Mouse (Mus musculus): ENCODE results near the gene Tomm40l. TPM values are rescaled to one million over a fixed set of nuclear protein-coding genes. Genes with fewer than 3 reads are reported as not detected.

The Tomm40l gene
- polyA plus RNA-seq, 1 experiment from 2014 or later: 19.3 TPM

Other genes starting within 250 kb of the Tomm40l start
- 2.5 and 3.0 TPM in 2 replicates for gene Fcgr2b, start 246.0 kb downstream of the Tomm40l start, polyA plus RNA-seq (2015; fragmentation: Nextera tagmentation; extraction: Ambion mirVana)
- gene Fcgr4, start 203.6 kb downstream of the Tomm40l start, polyA plus RNA-seq (2015; fragmentation: Nextera tagmentation; extraction: Ambion mirVana): 2.0 and 2.4 TPM in 2 replicates
- 17.9 and 23.1 TPM in 2 replicates for gene Fcgr3, start 157.6 kb downstream of the Tomm40l start, polyA plus RNA-seq (2015; fragmentation: Nextera tagmentation; extraction: Ambion mirVana)
- 1.8 and 2.5 TPM in 2 replicates for gene Cfap126, start 108.6 kb downstream of the Tomm40l start, polyA plus RNA-seq (2015; fragmentation: Nextera tagmentation; extraction: Ambion mirVana)
- gene Sdhc, start 71.9 kb downstream of the Tomm40l start, polyA plus RNA-seq (2015; fragmentation: Nextera tagmentation; extraction: Ambion mirVana): 140 and 164 TPM in 2 replicates
- gene Mpz, start 71.8 kb downstream of the Tomm40l start, polyA plus RNA-seq (2015; fragmentation: Nextera tagmentation; extraction: Ambion mirVana): 0.14 TPM in 1 of 2 replicates, not detected in the other
- gene Pcp4l1, start 26.2 kb downstream of the Tomm40l start, polyA plus RNA-seq (2015; fragmentation: Nextera tagmentation; extraction: Ambion mirVana): 1.5 and 1.8 TPM in 2 replicates
- 0.39 and 0.52 TPM in 2 replicates for gene Nr1i3, start 8.5 kb downstream of the Tomm40l start, polyA plus RNA-seq (2015; fragmentation: Nextera tagmentation; extraction: Ambion mirVana)
- 3,578 and 3,897 TPM in 2 replicates for gene Apoa2, start 2.5 kb upstream of the Tomm40l start, polyA plus RNA-seq (2015; fragmentation: Nextera tagmentation; extraction: Ambion mirVana)
- 68.2 and 69.6 TPM in 2 replicates for gene Fcer1g, start 11.9 kb upstream of the Tomm40l start, polyA plus RNA-seq (2015; fragmentation: Nextera tagmentation; extraction: Ambion mirVana)
- gene Adamts4, start 27.9 kb upstream of the Tomm40l start, polyA plus RNA-seq (2015; fragmentation: Nextera tagmentation; extraction: Ambion mirVana): 0.43 and 0.46 TPM in 2 replicates
- gene Ndufs2, start 28.9 kb upstream of the Tomm40l start, polyA plus RNA-seq (2015; fragmentation: Nextera tagmentation; extraction: Ambion mirVana): 152 and 167 TPM in 2 replicates
- 24.9 and 26.5 TPM in 2 replicates for gene B4galt3, start 47.8 kb upstream of the Tomm40l start, polyA plus RNA-seq (2015; fragmentation: Nextera tagmentation; extraction: Ambion mirVana)
- 174 and 175 TPM in 2 replicates for gene Ppox, start 58.7 kb upstream of the Tomm40l start, polyA plus RNA-seq (2015; fragmentation: Nextera tagmentation; extraction: Ambion mirVana)
- gene Usp21, start 65.5 kb upstream of the Tomm40l start, polyA plus RNA-seq (2015; fragmentation: Nextera tagmentation; extraction: Ambion mirVana): 25.8 and 26.7 TPM in 2 replicates
- gene Ufc1, start 72.5 kb upstream of the Tomm40l start, polyA plus RNA-seq (2015; fragmentation: Nextera tagmentation; extraction: Ambion mirVana): 53.3 and 57.1 TPM in 2 replicates
- 20.3 and 22.7 TPM in 2 replicates for gene Dedd, start 106.6 kb upstream of the Tomm40l start, polyA plus RNA-seq (2015; fragmentation: Nextera tagmentation; extraction: Ambion mirVana)
- 24.1 and 29.1 TPM in 2 replicates for gene Nit1, start 123.1 kb upstream of the Tomm40l start, polyA plus RNA-seq (2015; fragmentation: Nextera tagmentation; extraction: Ambion mirVana)
- 60.9 and 66.8 TPM in 2 replicates for gene Pfdn2, start 123.2 kb upstream of the Tomm40l start, polyA plus RNA-seq (2015; fragmentation: Nextera tagmentation; extraction: Ambion mirVana)
- 0.13 and 0.18 TPM in 2 replicates for gene Klhdc9, start 138.3 kb upstream of the Tomm40l start, polyA plus RNA-seq (2015; fragmentation: Nextera tagmentation; extraction: Ambion mirVana)
- gene Nectin4, start 147.6 kb upstream of the Tomm40l start, polyA plus RNA-seq (2015; fragmentation: Nextera tagmentation; extraction: Ambion mirVana): 0.08 and 0.14 TPM in 2 replicates
- gene Arhgap30, start 166.4 kb upstream of the Tomm40l start, polyA plus RNA-seq (2015; fragmentation: Nextera tagmentation; extraction: Ambion mirVana): 3.3 and 3.8 TPM in 2 replicates
- gene Usf1, start 188.8 kb upstream of the Tomm40l start, polyA plus RNA-seq (2015; fragmentation: Nextera tagmentation; extraction: Ambion mirVana): 20.9 and 25.3 TPM in 2 replicates
- 1.3 and 1.6 TPM in 2 replicates for gene Tstd1, start 196.4 kb upstream of the Tomm40l start, polyA plus RNA-seq (2015; fragmentation: Nextera tagmentation; extraction: Ambion mirVana)
- gene F11r, start 215.0 kb upstream of the Tomm40l start, polyA plus RNA-seq (2015; fragmentation: Nextera tagmentation; extraction: Ambion mirVana): 20.6 and 24.3 TPM in 2 replicates

All from liver, embryonic 13.5 days (tissue).